Mouse (Mus musculus): ENCODE data around the gene Gss. TPM values are rescaled to one million over a fixed set of nuclear protein-coding genes. Genes with fewer than 3 reads are reported as not detected.

The Gss gene
- total RNA-seq, 1 experiment from 2014 or later = 32.5 TPM

GRCm38 (mm10) chr2:155588136-155588535 is 4.5 kb downstream of the Gss start:
- ATAC-seq (replicated peaks in 1 of 2; ENCODE audit: insufficient read depth in 1 of 2, low FRiP score in 2 of 2, low TSS enrichment in 1 of 2, low read depth in 1 of 2, poor library complexity in 2 of 2, severe bottlenecking in 2 of 2) = no peak

DNA sequence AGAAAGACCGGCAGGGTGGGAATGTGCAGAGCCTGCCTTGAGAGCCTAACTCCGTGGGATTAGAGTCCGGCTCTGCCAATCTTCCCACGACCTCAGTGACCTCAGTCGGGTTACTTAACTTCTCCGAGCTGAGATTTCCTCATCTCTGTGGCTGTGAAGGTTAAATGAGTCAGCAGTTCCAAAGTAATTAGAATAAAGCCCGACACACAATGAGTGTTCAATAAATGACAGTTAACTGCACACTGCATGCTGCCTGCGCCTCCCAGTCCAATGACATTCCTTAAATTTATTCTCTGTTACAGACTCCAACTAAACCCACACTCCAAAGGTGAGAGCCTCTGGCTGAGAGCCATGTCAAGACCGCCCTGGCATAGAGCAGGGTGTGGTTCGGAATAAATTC is 7.1 kb downstream of the Gss start:
- ATAC-seq (replicated peaks in 1 of 2; ENCODE audit: insufficient read depth in 1 of 2, low FRiP score in 2 of 2, low TSS enrichment in 1 of 2, low read depth in 1 of 2, poor library complexity in 2 of 2, severe bottlenecking in 2 of 2) = no peak; a peak in 1 of 4 replicates

DNA sequence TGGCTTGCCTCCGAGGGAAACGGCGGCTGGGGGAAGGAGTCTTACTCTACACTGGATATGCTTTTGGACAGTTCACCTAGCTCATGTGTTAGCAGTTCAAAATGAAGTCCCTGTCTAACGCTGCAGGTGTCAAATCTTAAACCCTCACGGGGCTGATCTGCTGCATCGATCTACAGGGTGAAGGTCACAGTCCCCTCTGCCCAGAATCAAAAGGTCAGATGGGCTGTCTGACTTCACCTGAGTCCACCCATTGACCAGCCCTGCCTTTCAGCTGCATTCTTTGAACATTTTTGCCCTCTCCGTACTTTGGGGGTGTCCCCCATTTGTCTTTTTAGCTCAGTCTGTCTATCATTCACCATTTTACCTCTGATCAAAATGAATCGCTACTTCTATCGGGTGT is 7.5 kb downstream of the Gss start:
- no peak for ATAC-seq (replicated peaks in 1 of 2; ENCODE audit: insufficient read depth in 1 of 2, low FRiP score in 2 of 2, low TSS enrichment in 1 of 2, low read depth in 1 of 2, poor library complexity in 2 of 2, severe bottlenecking in 2 of 2)

DNA sequence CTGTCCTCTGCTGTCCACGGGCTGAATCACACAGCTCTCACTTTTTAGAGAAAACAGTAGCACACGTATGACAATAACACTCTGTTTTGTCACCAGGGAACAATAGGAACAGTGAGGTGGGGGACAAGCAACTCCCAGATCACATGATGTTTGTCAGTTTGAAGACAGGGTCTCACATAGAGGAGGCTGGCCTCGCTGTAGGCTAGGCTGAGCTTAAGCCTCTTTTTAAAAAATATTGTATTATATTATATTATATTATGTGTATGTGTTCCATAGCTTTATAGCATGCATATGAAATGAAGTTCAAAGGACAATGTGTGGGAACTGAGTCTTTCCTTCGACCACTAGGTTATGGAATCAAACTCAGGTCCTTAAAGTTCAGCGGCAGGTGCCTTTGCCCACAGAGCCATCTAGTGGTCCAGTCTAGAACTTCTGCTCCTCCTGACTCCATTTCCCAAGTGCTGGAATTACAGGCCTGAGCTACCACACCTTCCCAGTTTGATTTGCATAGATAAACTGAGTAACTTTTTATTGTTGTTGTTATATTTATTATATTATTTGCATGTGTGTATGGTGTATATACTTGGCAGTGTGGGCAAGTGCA is 8.6 kb downstream of the Gss start:
- ATAC-seq (replicated peaks in 1 of 2; ENCODE audit: insufficient read depth in 1 of 2, low FRiP score in 2 of 2, low TSS enrichment in 1 of 2, low read depth in 1 of 2, poor library complexity in 2 of 2, severe bottlenecking in 2 of 2) = peak; percentile 17 to 64; a peak in 2 of 4 replicates

- no peak for ATAC-seq (replicated peaks in 1 of 2; ENCODE audit: insufficient read depth in 1 of 2, low FRiP score in 2 of 2, low TSS enrichment in 1 of 2, low read depth in 1 of 2, poor library complexity in 2 of 2, severe bottlenecking in 2 of 2)
Observed at GRCm38 (mm10) chr2:155582996-155583395, 9.6 kb downstream of the Gss start.

- no peak for ATAC-seq (replicated peaks in 1 of 2; ENCODE audit: insufficient read depth in 1 of 2, low FRiP score in 2 of 2, low TSS enrichment in 1 of 2, low read depth in 1 of 2, poor library complexity in 2 of 2, severe bottlenecking in 2 of 2)
Observed at GRCm38 (mm10) chr2:155582384-155582995, 10.1 kb downstream of the Gss start.

- no peak for ATAC-seq (replicated peaks in 1 of 2; ENCODE audit: insufficient read depth in 1 of 2, low FRiP score in 2 of 2, low TSS enrichment in 1 of 2, low read depth in 1 of 2, poor library complexity in 2 of 2, severe bottlenecking in 2 of 2)
Observed at GRCm38 (mm10) chr2:155580331-155580730, 12.3 kb downstream of the Gss start.

GRCm38 (mm10) chr2:155576656-155577055 is 16.0 kb downstream of the Gss start:
- no peak for ATAC-seq (replicated peaks in 1 of 2; ENCODE audit: insufficient read depth in 1 of 2, low FRiP score in 2 of 2, low TSS enrichment in 1 of 2, low read depth in 1 of 2, poor library complexity in 2 of 2, severe bottlenecking in 2 of 2)

DNA sequence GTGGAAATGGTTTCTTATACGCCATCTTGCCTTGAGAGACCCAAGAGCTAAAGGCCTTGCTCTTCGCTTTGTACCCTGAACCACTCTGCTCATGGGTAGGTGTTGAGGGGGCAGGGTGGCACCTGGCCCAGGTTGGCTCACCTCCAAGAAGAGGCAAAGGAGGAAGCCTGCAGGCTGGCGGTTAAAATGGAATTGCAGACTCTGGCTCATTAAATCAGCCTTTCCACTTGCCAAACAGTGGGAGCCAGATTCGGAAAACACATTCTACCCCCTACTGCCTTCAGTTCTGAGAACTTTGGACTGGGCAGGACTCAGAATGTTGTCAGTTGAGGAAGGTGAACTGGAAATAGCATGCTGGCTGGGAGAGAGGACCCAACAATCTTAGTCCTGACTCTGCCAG is 17.9 kb downstream of the Gss start:
- ATAC-seq (replicated peaks in 1 of 2; ENCODE audit: insufficient read depth in 1 of 2, low FRiP score in 2 of 2, low TSS enrichment in 1 of 2, low read depth in 1 of 2, poor library complexity in 2 of 2, severe bottlenecking in 2 of 2) = no peak

DNA sequence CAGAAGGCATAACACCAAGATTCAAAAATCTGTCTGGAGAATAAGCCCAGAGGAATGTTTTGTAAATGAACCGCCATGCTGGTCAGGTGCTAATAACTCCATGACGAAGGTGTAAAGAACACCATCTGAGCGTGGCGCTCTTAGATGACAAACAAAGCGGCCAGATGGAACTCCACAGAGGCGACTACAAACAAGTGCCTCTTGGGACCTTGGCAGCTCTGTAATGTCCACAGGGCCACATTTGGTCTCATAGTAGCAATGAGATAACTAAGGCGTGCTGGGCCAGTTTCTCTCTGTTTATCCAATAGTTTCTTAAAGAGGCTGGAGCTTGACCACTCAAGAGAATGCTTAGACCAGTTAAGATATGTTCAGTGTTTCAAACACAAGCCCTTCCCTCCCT is 18.6 kb downstream of the Gss start:
- no peak for ATAC-seq (replicated peaks in 1 of 2; ENCODE audit: insufficient read depth in 1 of 2, low FRiP score in 2 of 2, low TSS enrichment in 1 of 2, low read depth in 1 of 2, poor library complexity in 2 of 2, severe bottlenecking in 2 of 2)

- no peak for ATAC-seq (replicated peaks in 1 of 2; ENCODE audit: insufficient read depth in 1 of 2, low FRiP score in 2 of 2, low TSS enrichment in 1 of 2, low read depth in 1 of 2, poor library complexity in 2 of 2, severe bottlenecking in 2 of 2)
Observed at GRCm38 (mm10) chr2:155573001-155573400, 19.6 kb downstream of the Gss start.

GRCm38 (mm10) chr2:155569223-155569807 is 23.3 kb downstream of the Gss start:
- no peak for ATAC-seq (replicated peaks in 1 of 2; ENCODE audit: insufficient read depth in 1 of 2, low FRiP score in 2 of 2, low TSS enrichment in 1 of 2, low read depth in 1 of 2, poor library complexity in 2 of 2, severe bottlenecking in 2 of 2)

GRCm38 (mm10) chr2:155567751-155568150 is 24.9 kb downstream of the Gss start:
- peak in 1 of 2 experiments; percentile 29; a peak in 2 of 4 replicates for ATAC-seq (replicated peaks in 1 of 2; ENCODE audit: insufficient read depth in 1 of 2, low FRiP score in 2 of 2, low TSS enrichment in 1 of 2, low read depth in 1 of 2, poor library complexity in 2 of 2, severe bottlenecking in 2 of 2)

DNA sequence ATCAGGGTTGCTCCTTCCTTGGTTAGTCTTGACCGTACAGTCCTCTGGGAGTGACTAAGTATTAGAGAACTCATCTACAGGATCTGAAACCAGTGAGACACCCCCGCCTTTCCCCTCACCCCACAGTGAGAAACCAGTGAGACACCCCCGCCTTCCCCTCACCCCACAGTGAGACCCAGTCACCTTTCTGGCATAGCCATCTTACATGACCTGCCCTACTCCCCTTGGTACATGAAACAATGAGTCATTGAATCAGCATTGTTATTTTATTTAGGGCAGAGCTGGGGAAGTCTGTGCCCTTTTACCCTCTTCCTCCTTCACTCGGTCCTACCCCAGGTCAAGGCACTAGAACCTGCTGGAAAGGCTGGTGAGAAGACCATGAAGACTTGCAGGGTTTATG is 29.7 kb downstream of the Gss start:
- no peak for ATAC-seq (replicated peaks in 1 of 2; ENCODE audit: insufficient read depth in 1 of 2, low FRiP score in 2 of 2, low TSS enrichment in 1 of 2, low read depth in 1 of 2, poor library complexity in 2 of 2, severe bottlenecking in 2 of 2)

- ATAC-seq (replicated peaks in 1 of 2; ENCODE audit: insufficient read depth in 1 of 2, low FRiP score in 2 of 2, low TSS enrichment in 1 of 2, low read depth in 1 of 2, poor library complexity in 2 of 2, severe bottlenecking in 2 of 2) = no peak
Observed at GRCm38 (mm10) chr2:155562209-155562608, 30.4 kb downstream of the Gss start.

DNA sequence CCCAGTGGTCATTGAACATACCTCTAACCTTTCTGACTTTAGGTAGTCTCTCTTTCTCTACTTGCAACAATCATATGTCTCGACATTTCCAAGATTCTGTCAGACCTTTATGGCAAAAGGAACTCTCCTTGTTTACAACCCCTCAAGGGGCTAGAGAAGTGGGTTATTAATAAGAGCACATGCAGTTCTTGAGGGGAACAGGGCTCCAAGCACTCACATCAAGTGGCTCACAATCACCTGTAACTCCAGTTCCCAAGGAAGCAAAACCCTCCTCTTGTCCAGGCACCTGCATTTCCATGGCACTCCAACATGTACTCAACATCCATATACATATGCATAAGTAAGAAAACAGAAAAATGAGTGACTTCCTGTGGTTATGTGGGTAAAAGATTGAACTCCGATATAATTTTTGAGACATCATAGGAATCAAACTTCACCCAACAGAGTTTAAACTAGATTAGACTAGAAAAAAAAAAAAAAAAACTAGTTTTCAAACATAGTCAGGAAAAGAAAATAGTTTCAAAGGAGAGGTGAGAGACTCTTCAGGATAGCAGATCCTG is 38.1 kb downstream of the Gss start:
- no peak for ATAC-seq (replicated peaks in 1 of 2; ENCODE audit: insufficient read depth in 1 of 2, low FRiP score in 2 of 2, low TSS enrichment in 1 of 2, low read depth in 1 of 2, poor library complexity in 2 of 2, severe bottlenecking in 2 of 2)

DNA sequence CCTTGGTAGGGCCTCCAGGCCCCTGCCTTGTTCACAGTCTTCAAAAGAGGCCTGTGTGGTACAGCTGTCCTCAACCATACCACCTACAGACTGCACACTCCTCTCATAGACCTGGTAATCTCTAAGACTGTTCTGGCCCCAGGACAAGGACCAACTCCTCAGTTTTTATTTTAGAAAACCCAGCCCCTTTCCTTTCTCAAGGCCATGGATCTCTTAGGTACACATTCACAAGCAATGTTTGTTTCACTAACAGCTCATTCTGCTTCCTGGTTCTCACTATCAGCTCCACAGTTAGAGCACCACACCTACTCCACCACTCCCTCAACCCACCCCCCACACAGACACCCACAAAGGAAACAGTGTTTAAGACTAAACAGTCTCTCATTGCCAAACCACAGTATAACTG is 39.7 kb downstream of the Gss start:
- ATAC-seq (replicated peaks in 1 of 2; ENCODE audit: insufficient read depth in 1 of 2, low FRiP score in 2 of 2, low TSS enrichment in 1 of 2, low read depth in 1 of 2, poor library complexity in 2 of 2, severe bottlenecking in 2 of 2) = peak; percentile 76 to 86

GRCm38 (mm10) chr2:155552336-155552735 is 40.3 kb downstream of the Gss start:
- ATAC-seq (replicated peaks in 1 of 2; ENCODE audit: insufficient read depth in 1 of 2, low FRiP score in 2 of 2, low TSS enrichment in 1 of 2, low read depth in 1 of 2, poor library complexity in 2 of 2, severe bottlenecking in 2 of 2) = no peak

- no peak for ATAC-seq (replicated peaks in 1 of 2; ENCODE audit: insufficient read depth in 1 of 2, low FRiP score in 2 of 2, low TSS enrichment in 1 of 2, low read depth in 1 of 2, poor library complexity in 2 of 2, severe bottlenecking in 2 of 2)
Observed at GRCm38 (mm10) chr2:155546955-155547354, 45.7 kb downstream of the Gss start.
